Mouse (Mus musculus): Measurements from ENCODE around the gene Pex12.
A peak's percentile ranks its signal among the peaks of the same experiment; 100 is the strongest.
"Not testable (repeated sequence)": the region's sequence is repeated elsewhere in the genome, so short reads cannot be mapped to it uniquely, and the experiment has no call there.

The Pex12 gene

DNA sequence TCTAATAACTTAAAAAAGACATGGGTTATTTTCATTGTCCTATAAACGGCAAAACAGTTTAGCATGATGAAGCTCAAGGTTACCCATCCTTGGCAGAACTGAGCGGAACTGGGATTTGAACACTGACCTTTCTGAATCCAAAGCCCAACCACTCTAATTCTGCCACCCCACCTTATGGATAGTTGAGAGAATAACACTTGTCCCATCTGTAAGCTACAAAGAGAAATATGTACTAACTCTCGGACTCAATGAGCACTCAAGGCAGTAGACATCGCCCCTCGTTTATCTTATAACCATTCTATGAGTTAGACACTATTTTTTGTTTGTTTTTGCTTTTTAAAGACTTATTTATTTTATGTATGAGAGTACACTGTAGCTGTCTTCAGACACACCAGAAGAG is 13.3 kb downstream of the Pex12 start:
- no peak for DNase-seq (ENCODE audit: extremely low spot score)

DNA sequence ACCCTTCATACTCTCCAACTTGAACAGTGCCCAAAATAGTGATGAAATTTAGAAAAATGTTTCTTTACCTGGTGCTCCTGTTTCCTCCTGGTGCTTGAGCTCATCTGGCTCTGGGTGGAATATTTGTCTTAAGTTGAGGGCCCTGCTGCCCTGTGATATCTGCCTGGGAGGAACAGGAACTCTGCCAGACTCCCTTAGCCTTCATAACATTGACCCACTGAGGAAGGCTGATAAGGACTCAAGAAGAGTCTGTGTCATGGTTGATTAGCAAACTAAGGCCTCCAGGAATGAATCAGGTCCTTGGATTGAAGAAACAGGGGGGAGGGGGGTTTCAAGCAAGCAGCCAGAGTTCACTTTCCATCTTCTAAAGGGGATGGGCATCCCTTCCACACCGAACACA is 15.8 kb downstream of the Pex12 start, which contains the start of gene Slfn14:
Slfn14 (minus strand) TSS at position 161 of the 400 bp plus-strand sequence.
- DNase-seq (ENCODE audit: extremely low spot score): no peak

DNA sequence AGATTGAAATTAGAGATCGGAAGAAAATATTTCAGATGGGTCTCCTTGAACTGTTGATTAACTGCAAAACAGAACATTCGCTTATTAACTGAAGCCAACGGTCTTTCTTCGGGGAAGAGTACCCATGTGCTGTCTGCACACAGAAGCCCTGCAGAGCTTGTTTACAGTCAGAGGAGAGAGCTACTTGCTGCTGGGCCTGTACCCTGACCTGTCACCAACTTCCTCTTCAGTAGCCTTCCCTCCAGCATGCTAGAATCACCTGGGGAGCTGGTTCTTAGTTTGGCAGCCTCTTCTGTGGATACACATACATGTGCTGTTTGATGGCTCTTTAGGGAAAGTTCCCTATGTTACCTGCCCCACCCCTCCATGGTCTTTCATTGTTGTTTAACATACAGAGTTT is 16.8 kb downstream of the Pex12 start:
- no peak for DNase-seq (ENCODE audit: extremely low spot score)

DNA sequence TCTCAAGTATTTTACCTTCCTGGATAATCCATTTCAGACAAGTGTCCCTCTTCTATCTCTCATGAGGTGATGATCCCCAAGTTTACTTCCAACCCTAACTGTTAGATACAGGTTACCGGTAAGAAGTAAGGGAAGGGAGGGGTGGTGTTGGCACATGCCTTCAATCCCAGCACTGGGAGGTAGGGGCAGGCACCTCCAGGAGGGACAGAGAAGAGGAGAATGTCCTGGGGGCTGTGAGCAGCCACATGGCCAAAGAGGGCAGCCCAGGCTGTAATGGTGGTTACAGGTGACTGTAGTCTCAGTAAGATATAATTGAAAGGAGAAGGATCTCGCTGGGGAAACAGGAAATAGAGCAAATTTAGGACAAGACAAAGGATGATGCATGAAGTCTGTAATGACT is 20.3 kb downstream of the Pex12 start:
- no peak for DNase-seq (ENCODE audit: extremely low spot score)

DNA sequence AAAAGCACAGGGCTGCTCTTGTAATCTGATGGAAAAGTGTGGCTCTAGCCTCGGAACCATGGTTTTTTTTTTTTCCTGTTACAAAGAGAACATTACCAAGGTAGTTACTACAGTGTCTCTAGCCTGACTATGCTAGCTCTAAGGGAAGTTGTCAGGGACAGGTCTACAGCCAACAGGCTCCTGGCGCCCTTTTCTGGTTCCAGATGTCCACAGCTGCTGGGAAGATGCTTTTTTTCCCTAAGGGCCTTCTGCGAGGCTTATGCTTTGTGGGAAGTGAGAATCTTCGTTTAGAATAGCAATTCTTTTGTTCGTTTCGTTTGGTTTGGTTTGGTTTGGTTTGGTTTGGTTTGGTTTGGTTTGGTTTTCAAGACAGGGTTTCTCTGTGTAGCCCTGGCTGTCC is 22.7 kb downstream of the Pex12 start:
- DNase-seq (ENCODE audit: extremely low spot score): no peak

DNA sequence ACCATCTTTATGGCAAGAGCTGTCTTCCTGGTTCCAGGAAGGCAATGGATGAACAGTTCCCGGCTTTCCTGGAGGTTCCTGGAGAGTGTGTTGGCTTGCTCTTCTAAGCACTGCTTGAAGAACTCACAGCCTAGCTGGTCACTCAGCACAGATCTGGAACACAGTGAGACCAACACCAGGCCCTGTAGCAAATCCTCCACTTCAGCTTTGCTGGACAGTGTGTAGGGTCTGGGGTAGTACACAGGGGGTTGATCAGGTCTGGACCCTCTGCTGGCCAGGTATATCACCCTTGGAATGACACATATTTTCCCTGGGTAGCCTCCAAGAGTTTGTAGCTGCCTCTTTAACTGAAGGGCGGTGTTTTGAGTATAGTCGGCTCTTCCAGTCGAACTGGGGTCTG is 23.4 kb downstream of the Pex12 start:
- no peak for DNase-seq (ENCODE audit: extremely low spot score)

DNA sequence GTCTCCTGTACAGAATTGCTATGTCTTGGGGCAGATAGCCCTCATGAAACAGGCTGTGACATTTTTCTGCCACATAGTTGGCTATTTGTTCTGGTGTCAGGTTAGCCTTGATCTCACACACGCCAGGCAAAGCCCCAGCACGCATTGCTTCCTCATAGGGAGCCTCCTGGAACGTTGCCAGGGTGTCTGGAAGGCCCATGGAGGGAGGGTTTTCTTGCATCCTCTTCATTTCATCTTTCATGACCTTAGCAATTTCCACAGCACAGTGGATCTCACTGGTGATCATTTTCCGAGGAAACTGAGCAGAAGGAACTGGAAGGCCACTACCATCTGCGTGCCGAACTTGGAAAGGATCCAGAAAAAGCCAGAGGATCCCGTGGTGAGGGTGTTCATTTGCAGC is 26.1 kb downstream of the Pex12 start:
- DNase-seq (ENCODE audit: extremely low spot score): no peak

DNA sequence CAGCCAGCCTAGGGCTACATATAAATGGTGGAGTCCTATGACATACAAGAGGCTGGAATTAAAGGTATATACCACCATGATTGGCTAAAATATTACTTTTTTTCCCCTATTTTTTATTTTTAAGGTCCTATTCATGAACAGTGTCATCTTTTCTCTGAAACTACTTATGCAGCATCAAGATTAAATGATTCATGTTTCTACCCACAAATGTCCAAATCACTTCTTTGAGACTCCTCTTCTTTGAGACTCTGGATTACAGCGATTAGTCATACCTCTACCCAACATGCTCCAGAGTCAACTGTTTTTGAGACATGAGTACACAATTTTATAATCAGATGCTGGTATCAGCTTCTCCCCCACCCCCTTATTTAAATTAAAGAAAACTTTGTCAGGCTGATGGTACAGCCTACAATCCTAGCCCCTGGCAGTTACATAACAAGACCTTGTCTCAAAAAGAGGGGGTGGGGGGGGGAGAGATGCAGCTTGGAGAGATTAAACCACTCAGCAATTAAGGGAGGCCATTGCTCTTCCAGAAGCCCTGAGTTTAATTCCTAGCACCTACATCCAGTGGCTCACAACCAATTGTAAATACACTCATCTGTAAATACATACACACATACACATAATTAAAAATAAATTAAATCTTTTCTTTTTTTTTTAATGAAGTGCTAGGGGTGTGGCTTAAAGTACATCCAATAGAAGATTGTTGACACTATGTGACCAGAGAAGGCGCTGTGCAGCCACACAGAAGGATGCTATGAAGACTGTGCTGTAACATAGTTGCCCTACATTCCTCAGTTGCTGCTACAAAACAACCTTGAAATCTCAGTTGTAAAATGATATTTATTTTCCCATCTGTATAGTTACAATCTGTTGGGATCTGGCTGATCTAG is 30.2 kb downstream of the Pex12 start:
- DNase-seq (ENCODE audit: extremely low spot score): no peak

DNA sequence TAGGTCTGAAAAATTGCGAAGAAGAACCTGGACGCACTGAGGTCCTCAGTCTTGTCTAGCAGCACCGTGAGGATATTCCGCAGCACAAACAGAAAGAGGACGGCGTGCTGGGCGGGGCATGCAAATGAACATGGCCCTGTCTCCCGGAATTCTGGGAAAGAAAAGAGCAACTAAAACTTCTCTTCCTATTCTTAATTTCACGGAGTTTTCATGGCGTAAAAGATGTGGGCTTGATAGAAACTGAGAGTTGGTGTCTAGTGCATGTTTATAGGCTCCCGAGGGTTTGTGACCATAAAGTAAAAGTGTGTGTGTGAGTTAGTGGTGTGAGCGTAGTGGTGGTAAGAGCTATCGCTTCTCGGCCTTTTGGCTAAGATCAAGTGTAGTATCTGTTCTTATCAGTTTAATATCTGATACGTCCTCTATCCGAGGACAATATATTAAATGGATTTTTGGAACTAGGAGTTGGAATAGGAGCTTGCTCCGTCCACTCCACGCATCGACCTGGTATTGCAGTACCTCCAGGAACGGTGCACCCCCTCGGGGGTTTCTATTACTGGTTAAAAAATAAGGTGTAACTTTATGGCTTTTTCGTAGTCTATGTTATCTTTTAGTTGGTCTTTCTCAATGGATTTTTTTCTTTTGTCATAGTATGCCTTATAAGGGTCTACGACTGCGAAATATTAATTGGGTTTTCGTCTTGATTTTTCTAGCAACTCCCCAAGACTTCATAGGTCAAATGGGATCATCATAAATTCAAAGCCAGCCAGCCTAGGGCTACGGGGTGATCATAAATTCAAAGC is 31.0 kb downstream of the Pex12 start:
- DNase-seq (ENCODE audit: extremely low spot score): peak; percentile 89

DNA sequence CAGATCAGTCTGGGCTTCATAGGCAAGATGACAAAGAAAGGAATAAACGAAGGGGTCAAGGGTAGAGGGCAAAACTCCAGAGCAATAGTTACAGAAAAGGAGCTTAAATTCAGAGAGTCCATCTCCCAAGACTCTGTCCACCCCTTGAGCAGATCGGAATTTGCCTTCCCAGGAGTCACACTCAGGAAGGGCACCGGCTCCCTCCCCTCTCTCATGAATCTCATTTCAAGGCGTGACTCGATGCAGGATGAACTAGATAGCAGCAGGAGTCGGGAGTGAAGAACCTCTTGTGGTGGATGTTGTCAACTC is 31.6 kb downstream of the Pex12 start:
- DNase-seq (ENCODE audit: extremely low spot score): no peak

DNA sequence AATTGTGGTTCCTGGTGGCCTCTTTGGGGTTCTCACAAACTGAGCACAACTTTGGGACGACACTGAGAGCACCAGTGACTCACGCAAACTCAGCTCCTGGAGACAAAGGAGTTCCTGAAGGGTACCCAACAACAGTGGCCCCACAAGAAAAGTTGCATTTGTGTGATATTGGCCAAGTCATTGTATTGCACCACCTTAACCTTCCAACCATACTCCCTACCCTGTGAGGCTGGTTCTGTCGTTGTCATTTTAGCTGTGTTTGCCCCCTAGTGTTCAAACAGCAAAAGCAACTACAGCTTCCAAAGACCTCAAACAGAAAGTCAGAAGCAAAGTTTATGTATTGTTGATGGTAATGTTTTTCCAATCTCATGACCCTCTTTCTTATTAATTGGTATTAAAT is 39.2 kb downstream of the Pex12 start:
- no peak for DNase-seq (ENCODE audit: extremely low spot score)

DNA sequence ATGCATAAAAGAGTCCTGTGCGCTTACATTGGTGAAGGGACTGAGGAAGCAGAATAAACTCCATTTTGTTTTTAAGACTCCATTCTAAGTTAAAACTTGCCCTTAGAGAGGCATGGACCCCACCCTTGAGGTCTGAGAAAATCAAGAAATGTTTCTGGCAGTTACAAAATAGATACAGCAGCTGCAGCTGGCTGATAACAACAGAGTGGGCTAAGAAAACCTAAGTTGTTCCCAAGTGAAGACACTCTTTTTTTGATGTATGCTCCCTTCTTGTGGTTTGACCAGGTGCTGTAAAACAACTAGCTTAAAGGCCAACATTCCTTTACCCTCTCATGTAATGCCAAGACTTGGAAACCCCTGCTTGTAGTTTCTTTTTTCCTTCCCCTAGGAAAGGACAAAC is 39.7 kb downstream of the Pex12 start:
- no peak for DNase-seq (ENCODE audit: extremely low spot score)

DNA sequence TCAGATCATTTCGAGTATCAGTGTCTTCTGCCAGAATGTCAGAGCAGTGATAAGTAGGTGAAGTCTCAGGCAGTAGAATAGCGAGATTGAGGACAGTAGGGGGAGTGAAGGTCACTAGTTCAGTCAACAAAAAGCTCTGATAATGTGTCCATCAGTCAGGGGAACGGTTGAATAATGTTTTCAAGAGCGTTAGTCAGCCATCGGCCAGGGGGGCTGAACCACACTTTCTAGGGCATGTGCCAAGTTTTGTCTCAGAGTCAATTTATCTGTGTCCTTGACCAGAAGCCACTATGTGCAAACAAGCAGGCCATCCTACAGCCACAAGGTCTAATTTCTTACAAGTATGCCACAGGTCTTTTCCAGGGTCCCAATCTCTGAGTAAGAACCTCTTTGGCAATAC is 45.2 kb downstream of the Pex12 start:
- DNase-seq (ENCODE audit: extremely low spot score): not testable (repeated sequence)
